Mouse (Mus musculus): ENCODE data around the gene Lat2.

DNA sequence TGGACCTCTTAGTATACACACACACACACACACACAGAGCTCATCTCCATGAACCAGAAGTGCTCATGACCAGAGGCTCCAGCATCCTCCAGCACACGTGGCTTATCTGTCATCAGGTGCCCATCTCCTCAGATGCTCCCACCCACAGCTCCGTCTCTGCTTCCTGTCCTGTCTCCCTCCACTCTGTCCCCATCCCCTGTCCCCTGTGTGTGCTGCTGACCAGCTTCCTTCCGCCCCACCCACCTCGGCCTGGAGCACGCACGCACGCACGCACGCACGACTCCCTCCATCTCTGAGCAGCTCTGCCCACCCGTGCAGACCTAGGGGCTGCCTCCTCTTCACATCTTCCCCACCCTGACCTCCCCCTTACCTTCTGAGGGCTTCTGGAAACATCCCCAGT, 10.4 kb downstream of the Lat2 start:
- TF ChIP-seq CTCF (IDR thresholded peaks at IDR 0.05; ENCODE audit: low read depth), result no peak
- no peak for TF ChIP-seq EP300 (IDR thresholded peaks at IDR 0.05; ENCODE audit: low read depth)

All from heart, postnatal 0 days (tissue).